Mouse (Mus musculus) bone marrow macrophage, adult 2 months (primary cell): ENCODE results near the gene Inca1.

Experiments
- CTCF ChIP-seq: IDR thresholded peaks from 2 replicates; pipeline ENCODE4 v1.5.1; 2012; ENCODE audit warnings: low read depth, mild to moderate bottlenecking, low read length, moderate library complexity
- POLR2A ChIP-seq: IDR thresholded peaks from 2 replicates; pipeline ENCODE4 v1.6.1; 2012; ENCODE audit warnings: mild to moderate bottlenecking, low read depth, low read length, borderline replicate concordance

GRCm38 (mm10) chr11:70733256-70733655 is 33.3 kb upstream of the Inca1 start:
- TF ChIP-seq POLR2A (no peak), CTCF (no peak)
